Mouse (Mus musculus): ENCODE measurements at regions not wholly inside any gene's neighbourhood (a gene's known extent, or its start where the extent isn't known, plus 50 kb on each side); places are given as distances from the start of the nearest gene placed in this dataset.

DNA sequence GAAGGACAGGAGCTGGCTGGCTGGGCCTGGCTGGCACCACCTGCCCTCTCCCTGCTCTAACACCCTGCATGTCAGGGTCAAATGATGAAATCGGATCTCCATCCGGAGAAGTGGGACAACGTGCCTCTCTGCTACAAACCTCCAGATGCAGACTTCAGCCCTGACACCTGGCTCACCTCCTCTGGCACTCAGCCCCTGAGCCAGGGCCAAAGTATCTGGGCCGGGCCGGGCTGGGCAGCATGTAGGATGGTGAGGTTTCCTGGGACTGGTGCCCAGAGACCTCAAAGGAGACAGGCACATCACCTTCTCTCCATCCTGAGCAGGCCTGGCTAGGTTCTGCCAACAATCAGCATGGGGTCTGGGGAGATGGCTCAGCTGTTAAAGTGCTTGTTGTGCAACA, 113.5 kb downstream of the Tfcp2l1 start:
- DNase-seq (ENCODE audit: low read depth, low spot score), result no peak

- no peak for DNase-seq (ENCODE audit: low read depth, low spot score)
Measured at GRCm38 (mm10) chr1:118748196-118748595, 120.5 kb downstream of the Tfcp2l1 start.

- DNase-seq (ENCODE audit: low read depth, low spot score), result no peak
Measured at GRCm38 (mm10) chr1:118752869-118753268, 125.1 kb downstream of the Tfcp2l1 start.

DNA sequence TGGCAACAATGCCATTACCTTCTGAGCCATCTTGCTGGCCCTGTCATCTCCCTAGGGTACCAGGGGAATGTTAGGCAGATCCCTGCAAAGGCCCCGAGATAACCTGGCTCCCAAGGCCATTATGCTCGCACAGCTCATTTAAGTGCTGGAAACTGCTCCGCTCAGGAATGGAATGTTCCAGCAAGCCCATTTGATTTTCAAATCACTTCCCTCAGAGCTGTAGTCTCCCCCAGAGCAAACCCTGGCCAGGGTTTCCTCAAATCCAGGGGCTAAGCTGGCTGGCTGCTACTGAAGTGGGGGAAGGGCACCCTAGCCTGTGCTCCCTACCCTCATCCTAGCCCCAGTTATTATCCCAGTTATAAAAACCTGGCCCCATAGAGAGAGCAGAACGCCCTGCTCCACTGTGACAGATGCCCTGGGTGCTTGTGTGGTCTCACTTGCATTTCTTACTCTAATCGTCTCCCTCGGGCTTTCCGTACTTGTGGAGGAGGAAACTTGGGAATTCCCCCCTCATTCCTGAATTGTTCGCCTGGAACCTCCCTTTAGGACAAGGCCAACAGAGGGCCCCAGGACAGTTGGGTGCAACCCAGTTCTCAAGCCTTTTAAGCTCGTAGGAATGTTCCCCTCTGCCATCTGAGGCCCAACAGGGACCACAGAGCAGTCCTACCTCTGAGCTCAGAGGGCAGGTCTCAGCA, 128.6 kb downstream of the Tfcp2l1 start:
- no peak for DNase-seq (ENCODE audit: low read depth, low spot score)

DNA sequence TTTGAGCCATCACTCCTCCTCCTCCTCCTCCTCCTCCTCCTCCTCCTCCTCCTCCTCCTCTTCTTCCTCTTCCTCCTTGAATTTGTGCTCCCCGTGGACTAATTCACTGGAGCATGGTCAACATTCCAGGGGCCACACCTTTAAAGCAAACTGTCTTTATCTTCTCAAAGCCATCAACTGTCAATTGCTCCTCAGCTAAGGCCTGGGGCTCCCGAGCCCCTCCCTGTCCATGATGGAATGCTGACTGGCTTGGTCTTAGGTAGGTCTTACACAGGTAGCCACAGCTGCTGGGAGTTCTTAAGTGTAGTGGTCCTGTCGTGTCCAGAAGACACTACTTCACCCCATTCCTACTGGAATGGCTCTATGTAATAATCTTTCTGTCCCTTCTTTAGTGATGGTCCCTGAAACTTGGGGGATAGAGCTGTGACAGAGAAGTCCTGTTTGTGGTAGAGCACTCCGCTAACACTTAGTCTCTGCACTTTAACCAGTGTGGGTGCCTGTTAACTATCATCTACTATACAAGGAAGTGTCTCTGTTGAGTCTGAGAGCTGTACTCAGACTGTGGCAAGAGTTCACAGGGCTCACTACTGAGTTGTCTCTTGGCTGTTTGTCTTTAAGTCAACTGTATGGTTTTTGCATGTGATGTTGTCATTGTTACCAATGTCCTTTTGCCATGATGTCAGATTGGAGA, 129.7 kb downstream of the Tfcp2l1 start:
- DNase-seq (ENCODE audit: low read depth, low spot score), result no peak

GRCm38 (mm10) chr1:118758031-118758400, 130.3 kb downstream of the Tfcp2l1 start:
- no peak for DNase-seq (ENCODE audit: low read depth, low spot score)

DNA sequence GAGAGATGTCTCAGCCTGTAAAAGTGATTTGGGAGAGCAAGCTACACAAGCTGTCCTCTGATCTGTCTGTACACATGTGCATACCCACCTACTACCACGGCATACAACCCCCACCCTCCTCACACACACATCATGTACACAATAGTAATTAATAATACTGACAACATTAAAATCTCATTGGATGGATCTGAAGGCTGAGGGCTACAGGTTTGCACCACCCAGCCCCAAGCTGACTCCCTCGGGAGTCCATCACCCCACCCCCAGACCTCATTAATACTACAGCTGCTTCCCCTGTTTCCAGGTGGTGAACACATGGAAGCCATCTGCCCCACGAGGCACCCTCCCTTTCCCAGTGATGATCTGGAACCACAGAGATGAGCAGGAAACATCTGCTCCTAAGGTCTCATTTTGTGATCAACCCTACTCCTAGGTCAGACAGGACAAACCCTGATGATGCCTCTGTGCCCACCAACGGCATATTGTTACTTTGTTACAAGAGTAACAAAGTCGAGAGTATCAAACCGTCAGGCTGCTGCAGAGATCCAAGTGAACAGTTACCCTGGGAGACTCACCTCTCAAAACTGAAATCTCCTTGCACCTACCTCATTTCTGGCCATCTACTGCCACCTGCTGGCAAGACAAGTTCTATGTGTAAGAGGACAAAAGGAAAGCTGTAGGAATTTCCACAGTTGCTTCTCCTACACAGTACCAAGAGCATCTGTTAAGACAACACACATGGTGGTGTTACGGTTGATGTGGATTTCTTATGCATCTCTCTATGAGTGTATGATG, 131.6 kb downstream of the Tfcp2l1 start:
- DNase-seq (ENCODE audit: low read depth, low spot score), result peak; percentile 71

DNA sequence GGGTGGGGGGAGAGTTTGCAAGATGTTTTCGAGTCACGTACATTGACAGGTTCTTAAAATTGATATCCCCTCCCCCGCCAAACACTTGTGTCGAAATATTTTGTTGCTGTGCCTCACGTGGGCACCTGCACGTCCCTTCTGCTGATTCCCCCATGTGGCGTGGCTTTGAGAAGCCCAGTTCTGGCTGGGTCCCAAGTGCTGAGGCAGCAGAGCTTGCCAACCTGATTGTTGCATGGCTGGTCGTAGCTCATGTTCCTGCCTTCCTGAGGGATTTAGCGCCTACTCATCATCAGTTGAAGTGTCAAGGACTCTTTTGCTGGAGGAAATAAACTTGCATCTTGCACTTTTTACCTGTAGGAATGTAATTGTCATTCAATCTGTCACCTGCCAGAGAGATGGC, 137.8 kb downstream of the Tfcp2l1 start:
- DNase-seq (ENCODE audit: low read depth, low spot score), result no peak

GRCm38 (mm10) chr1:118768831-118769230, 141.1 kb downstream of the Tfcp2l1 start:
- peak; percentile 49 for DNase-seq (ENCODE audit: low read depth, low spot score)

GRCm38 (mm10) chr1:118772261-118772660, 144.5 kb downstream of the Tfcp2l1 start:
- DNase-seq (ENCODE audit: low read depth, low spot score), result peak; percentile 52

- no peak for DNase-seq (ENCODE audit: low read depth, low spot score)
Measured at GRCm38 (mm10) chr1:118776594-118777441, 149.1 kb downstream of the Tfcp2l1 start.
